Mouse (Mus musculus): ENCODE measurements at regions not wholly inside any gene's neighbourhood (a gene's known extent, or its start where the extent isn't known, plus 50 kb on each side); places are given as distances from the start of the nearest gene placed in this dataset.

DNA sequence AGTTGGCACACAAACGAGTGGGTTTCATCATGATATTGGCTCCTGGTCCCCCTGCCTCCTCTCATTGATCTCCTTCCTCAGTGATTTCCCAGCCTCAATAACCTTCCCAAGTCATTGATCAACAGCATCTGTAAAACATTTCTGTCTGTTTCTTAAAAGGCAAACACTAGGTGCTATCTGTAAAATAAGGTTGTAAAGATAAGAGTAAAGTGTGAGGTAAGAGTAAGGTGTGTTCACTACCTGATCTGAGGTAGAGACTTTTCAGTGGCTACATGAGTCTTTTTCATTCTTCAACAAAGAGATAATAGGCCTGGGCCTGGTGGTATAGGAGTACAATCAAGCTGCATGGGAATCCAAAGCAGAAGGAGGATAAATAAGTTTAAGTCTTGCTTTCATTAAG is 55.7 kb downstream of the Plk2 start:
- no peak for DNase-seq (ENCODE audit: low spot score)

- no peak for DNase-seq (ENCODE audit: low spot score)
These were observed 57.2 kb downstream of the Plk2 start for GRCm38 (mm10) chr13:110452009-110452525.

DNA sequence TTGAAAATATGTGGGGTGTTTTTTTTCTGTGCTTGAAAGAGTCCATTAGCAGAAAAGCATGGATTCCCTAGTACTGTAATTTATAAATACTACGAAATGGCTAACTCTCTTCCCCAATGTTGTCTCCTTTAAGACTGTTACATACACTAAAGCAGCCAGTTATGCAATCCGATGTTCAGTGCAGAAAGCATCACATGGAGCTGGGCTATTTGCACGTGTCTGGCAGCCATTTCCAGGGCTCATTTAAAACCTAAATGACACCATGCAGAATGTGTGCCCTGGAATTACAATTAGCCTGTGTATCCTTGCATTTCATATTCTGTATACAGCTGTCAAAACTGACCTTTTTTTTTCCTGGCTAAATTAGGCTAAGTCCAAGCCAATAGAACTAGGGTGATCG is 60.2 kb downstream of the Plk2 start:
- DNase-seq (ENCODE audit: low spot score): no peak

- no peak for DNase-seq (ENCODE audit: low spot score)
These were observed 60.8 kb downstream of the Plk2 start for GRCm38 (mm10) chr13:110455569-110456196.

DNA sequence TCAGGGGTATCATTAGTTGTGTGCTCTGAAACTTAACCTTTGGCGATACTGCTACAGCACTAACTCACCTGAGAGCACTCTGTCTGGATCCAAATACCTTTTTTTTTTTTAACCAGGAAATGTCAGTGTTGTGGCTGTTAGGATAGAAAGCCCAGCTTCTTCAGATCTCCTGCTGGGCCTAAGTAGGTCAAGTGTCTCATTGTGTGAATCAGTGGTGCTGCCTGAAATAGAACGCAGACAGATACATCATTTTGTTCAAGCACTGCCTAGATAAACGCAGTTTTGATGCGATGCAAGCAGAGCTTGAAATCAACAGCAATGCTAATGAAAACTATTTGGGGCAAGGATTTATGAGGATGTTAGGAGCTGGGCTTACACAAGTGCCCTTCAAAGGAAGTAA is 63.9 kb downstream of the Plk2 start:
- DNase-seq (ENCODE audit: low spot score): no peak

DNA sequence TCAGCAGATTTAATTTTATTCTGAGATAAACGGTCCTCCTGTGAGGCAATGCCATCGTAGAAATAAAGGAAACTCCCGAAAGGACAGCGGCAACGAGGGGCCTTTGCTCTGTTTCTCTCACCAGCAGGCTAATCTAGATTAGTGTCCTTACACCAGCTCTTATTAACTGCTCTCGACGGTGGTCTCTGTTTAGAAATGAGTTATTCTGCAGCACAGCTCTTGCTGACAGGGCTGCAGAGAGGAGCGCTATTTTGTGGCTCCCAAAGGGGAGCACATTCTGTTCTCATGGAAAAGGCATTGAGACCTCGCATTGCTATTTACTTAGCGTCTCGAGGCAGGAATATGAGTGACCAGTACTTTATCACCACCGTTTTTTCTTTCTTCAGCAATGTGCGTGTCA is 66.7 kb downstream of the Plk2 start:
- DNase-seq (ENCODE audit: low spot score): no peak

- no peak for DNase-seq (ENCODE audit: low spot score)
These were observed 76.7 kb downstream of the Plk2 start for GRCm38 (mm10) chr13:110471526-110471925.

- DNase-seq (ENCODE audit: low spot score): no peak
These were observed 82.9 kb downstream of the Plk2 start for GRCm38 (mm10) chr13:110477709-110478108.

DNA sequence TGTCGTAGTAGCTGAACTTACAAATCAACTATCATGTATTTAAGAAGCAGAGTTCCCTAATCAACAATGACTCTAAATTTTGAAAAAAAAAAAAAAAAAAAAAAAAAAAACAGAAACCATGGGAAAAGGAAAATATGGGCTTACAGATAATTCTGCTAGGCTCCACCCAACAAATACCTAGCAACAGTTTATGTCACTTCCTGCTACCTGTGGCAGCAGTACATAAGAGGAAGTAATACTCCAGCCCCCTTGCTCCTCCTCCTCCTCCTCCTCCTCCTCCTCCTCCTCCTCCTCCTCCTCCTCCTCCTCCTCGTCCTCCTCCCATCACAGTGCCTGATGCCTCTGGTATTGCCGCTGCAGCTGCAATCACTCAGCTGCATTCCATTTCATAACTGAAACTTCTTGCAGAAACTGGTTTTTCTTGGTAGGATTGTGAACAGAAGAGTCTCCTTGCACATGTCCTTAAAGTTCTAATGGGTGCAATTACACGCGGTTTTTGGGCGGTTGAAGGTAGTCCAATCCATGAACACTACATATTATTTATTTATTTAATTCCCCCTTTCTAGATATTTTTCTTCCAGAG is 89.6 kb downstream of the Plk2 start:
- no peak for DNase-seq (ENCODE audit: low spot score)

DNA sequence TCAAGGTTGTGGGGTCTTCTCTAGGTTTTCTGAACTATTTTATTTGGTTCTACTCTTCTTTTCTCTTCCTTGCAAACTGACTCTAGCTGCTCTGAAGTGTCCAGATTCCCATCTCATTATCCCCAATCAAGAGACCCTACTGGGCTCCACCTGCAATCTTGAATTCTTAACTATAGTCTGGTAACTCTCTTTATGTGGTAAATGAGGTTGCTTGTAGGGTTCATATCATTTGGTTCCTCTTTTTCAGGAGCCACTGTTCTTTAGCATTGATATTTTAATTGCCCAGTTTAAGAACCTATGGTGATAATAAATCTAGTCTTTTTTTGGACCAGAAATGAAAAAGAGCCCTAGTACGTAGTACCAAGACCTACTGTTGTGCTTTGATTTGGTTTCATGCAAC is 90.7 kb downstream of the Plk2 start:
- no peak for DNase-seq (ENCODE audit: low spot score)

GRCm38 (mm10) chr13:110490166-110490565 is 95.3 kb downstream of the Plk2 start:
- DNase-seq (ENCODE audit: low spot score): no peak

- peak; percentile 49 for DNase-seq (ENCODE audit: low spot score)
These were observed 97.6 kb downstream of the Plk2 start for GRCm38 (mm10) chr13:110492296-110493001.

DNA sequence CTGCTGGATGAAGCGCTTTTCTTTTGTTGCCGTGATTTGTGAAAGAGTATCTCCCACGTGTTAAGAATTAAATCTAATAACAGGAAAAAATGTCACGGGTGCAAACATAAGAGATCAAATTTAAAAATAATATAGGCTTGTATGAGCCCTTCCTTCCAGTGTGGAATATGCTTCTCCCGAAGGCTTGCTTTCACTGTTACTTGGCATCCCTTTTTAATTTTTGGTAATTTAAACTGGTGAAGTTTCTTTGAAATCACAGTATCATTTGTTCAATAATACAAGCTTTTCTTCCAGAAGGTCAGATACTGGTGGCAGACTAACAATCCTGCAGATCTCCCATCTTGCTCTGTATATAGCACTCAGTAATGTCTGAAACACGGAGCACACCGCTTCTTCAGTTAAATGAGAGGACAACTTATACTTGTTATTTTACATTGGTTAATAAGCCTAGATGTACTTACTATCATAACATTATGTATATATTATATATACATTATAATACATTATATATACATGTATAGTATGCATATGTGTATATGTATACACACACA is 98.2 kb downstream of the Plk2 start:
- no peak for DNase-seq (ENCODE audit: low spot score)

- DNase-seq (ENCODE audit: low spot score): no peak
These were observed 102.6 kb downstream of the Plk2 start for GRCm38 (mm10) chr13:110497461-110497860.

DNA sequence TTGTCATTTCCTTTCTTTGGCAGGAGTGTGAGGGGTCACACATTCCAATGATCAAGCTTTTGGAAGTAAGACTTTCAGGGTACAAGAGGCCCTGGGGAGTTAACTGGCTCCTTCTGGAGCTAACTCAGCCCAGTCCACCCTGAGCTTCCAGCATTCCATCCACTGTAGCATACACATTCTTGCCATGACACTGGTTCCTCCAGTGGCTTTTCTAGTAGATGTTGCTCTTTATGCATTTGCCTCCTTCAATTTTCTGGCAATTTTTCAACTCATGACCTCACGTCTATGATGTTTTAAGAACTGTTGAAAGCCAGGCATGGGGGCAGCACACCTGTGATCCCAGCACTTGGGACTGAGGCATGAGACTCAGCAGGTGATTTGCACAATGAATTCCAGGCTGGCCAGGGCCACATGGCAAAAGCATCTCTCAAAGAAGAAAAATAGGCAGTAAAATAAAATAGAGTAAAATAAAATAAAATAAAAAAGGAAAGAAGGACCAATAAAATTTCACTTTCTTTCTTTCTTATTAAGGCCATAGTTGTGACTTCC is 113.0 kb downstream of the Plk2 start:
- no peak for DNase-seq (ENCODE audit: low spot score)

DNA sequence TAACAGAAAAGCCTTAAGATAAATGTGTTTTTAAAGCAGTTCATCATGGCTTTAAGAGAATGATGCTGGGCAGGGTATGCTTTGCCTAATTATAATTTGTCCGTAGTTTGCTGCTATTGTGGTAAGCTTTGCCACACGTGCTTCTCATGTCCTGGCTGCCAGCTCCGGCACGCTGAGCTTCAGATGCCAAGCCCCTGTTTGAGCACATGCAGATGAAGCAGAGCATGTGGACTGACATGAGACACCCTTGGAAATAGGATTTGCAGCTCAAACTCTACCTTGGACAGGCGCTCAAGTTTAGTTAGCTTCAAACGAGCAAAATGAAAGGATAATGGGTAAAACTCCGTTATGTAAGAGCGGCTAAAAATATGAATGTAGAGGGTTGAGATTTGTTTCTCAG is 123.1 kb downstream of the Plk2 start:
- no peak for DNase-seq (ENCODE audit: low spot score)

- DNase-seq (ENCODE audit: low spot score): no peak
These were observed 128.1 kb downstream of the Plk2 start for GRCm38 (mm10) chr13:110522974-110523373.

GRCm38 (mm10) chr13:110527681-110528080 is 132.8 kb downstream of the Plk2 start:
- no peak for DNase-seq (ENCODE audit: low spot score)

DNA sequence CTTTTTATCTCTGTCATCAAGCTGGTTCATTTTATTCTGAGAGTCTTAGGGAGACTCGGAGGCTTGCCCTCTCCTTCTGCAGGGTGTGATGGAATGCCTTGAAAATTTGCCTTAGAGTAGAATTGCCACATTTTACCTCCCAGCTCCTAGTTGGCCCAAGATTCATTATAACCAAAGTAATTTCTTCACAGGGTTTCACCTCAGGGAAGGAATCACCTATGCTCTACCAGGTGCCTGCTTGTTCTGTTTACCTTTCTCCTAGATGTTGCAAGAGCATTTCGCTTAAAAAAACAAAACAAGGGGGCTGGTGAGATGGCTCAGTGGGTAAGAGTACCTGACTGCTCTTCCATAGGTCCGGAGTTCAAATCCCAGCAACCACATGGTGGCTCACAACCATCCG is 134.8 kb downstream of the Plk2 start:
- no peak for DNase-seq (ENCODE audit: low spot score)

GRCm38 (mm10) chr13:110534320-110534764 is 139.5 kb downstream of the Plk2 start:
- peak; percentile 55 for DNase-seq (ENCODE audit: low spot score)

DNA sequence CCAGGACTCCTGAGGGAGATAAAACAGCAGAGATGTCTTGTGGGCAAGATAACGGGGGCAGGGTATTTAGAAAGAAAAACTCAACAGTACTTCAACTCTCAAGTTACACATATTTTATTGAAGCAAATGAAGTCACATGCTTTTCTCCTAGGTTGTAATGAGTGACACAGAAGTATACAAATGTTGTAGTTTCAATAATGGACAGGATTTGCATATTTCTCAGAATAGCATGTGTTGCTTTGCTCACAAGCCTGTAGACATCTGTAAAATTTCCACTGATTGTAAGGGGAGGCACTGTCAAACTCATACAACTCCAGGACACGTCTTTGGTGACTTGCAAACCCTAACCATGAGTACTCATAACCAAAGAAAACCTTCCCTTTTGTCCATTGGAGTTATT is 140.9 kb downstream of the Plk2 start:
- DNase-seq (ENCODE audit: low spot score): no peak

GRCm38 (mm10) chr13:110537960-110538463 is 143.2 kb downstream of the Plk2 start:
- DNase-seq (ENCODE audit: low spot score): peak; percentile 37
